Mouse (Mus musculus): ENCODE results near the gene Edc3. TPM values are rescaled to one million over a fixed set of nuclear protein-coding genes. Genes with fewer than 3 reads are reported as not detected.

The Edc3 gene
- polyA plus RNA-seq, 1 experiment from 2014 or later: 22.1 TPM

- Histone ChIP-seq H3K4me1 (ENCODE audit: control insufficient read depth, insufficient read depth, low read length) (no peaks in the 10 kb centered on the region), H3K27ac (replicated peaks; ENCODE audit: low read depth, low read length) (no peak overlapping the region), H3K4me3 (ENCODE audit: low read depth, low read length) (no peak overlapping the region), H3K9ac (ENCODE audit: low read depth, low read length) (no peak overlapping the region), H3K4me2 (ENCODE audit: low read depth, low read length) (no peak overlapping the region), H3K36me3 (ENCODE audit: control insufficient read depth, insufficient read depth, low read length) (no peaks in the 10 kb centered on the region), H3K27me3 (replicated peaks; ENCODE audit: control insufficient read depth, insufficient read depth, low read length) (no peaks in the 10 kb centered on the region), H3K9me3 (ENCODE audit: control insufficient read depth, low read length) (no peaks in the 10 kb centered on the region)
- 24% methylated on average over 1 of the region's 1 CpGs for WGBS
- DNase-seq (ENCODE audit: low spot score) (no peak), ATAC-seq (ENCODE audit: low read depth) (no peak)
Observed at GRCm38 (mm10) chr9:57668277-57668676, 40.1 kb upstream of the Edc3 start.

- H3K4me3 ChIP-seq (ENCODE audit: low read depth, low read length): no peak overlapping the region
- no peaks in the 10 kb centered on the region for H3K36me3 ChIP-seq (ENCODE audit: control insufficient read depth, insufficient read depth, low read length)
- no peaks in the 10 kb centered on the region for H3K9me3 ChIP-seq (ENCODE audit: control insufficient read depth, low read length)
- no peak overlapping the region for H3K9ac ChIP-seq (ENCODE audit: low read depth, low read length)
- no peaks in the 10 kb centered on the region for H3K27me3 ChIP-seq (replicated peaks; ENCODE audit: control insufficient read depth, insufficient read depth, low read length)
- no peaks in the 10 kb centered on the region for H3K4me1 ChIP-seq (ENCODE audit: control insufficient read depth, insufficient read depth, low read length)
- DNase-seq (ENCODE audit: low spot score): no peak
- no peak overlapping the region for H3K27ac ChIP-seq (replicated peaks; ENCODE audit: low read depth, low read length)
- WGBS: 76% methylated on average over 3 of the region's 3 CpGs
- no peak overlapping the region for H3K4me2 ChIP-seq (ENCODE audit: low read depth, low read length)
- ATAC-seq (ENCODE audit: low read depth): no peak
Observed at GRCm38 (mm10) chr9:57669566-57669965, 38.8 kb upstream of the Edc3 start.

GRCm38 (mm10) chr9:57671037-57671436 lies 37.3 kb upstream of the Edc3 start:
- H3K9me3 ChIP-seq (ENCODE audit: control insufficient read depth, low read length): no peaks in the 10 kb centered on the region

GRCm38 (mm10) chr9:57671500-57671899 lies 36.8 kb upstream of the Edc3 start:
- no peak overlapping the region for H3K9ac ChIP-seq (ENCODE audit: low read depth, low read length)
- no peaks in the 10 kb centered on the region for H3K27me3 ChIP-seq (replicated peaks; ENCODE audit: control insufficient read depth, insufficient read depth, low read length)
- DNase-seq (ENCODE audit: low spot score) (no peak), ATAC-seq (ENCODE audit: low read depth) (no peak)
- H3K4me2 ChIP-seq (ENCODE audit: low read depth, low read length): no peak overlapping the region
- no peaks in the 10 kb centered on the region for H3K36me3 ChIP-seq (ENCODE audit: control insufficient read depth, insufficient read depth, low read length)
- no peak overlapping the region for H3K4me3 ChIP-seq (ENCODE audit: low read depth, low read length)
- H3K4me1 ChIP-seq (ENCODE audit: control insufficient read depth, insufficient read depth, low read length): no peaks in the 10 kb centered on the region
- 68% methylated on average over 5 of the region's 5 CpGs for whole genome bisulfite sequencing
- H3K9me3 ChIP-seq (ENCODE audit: control insufficient read depth, low read length): no peaks in the 10 kb centered on the region
- no peak overlapping the region for H3K27ac ChIP-seq (replicated peaks; ENCODE audit: low read depth, low read length)

More at GRCm38 (mm10) chr9:57671037-57671436, 37.3 kb upstream of the Edc3 start:
- Histone ChIP-seq H3K4me1 (ENCODE audit: control insufficient read depth, insufficient read depth, low read length) (no peaks in the 10 kb centered on the region), H3K9ac (ENCODE audit: low read depth, low read length) (no peak overlapping the region), H3K27ac (replicated peaks; ENCODE audit: low read depth, low read length) (no peak overlapping the region), H3K27me3 (replicated peaks; ENCODE audit: control insufficient read depth, insufficient read depth, low read length) (no peaks in the 10 kb centered on the region), H3K4me2 (ENCODE audit: low read depth, low read length) (no peak overlapping the region), H3K4me3 (ENCODE audit: low read depth, low read length) (no peak overlapping the region), H3K36me3 (ENCODE audit: control insufficient read depth, insufficient read depth, low read length) (no peaks in the 10 kb centered on the region)
- WGBS: 91% methylated on average over 4 of the region's 4 CpGs
- DNase-seq (ENCODE audit: low spot score): no peak
- ATAC-seq (ENCODE audit: low read depth): no peak

- Histone ChIP-seq H3K27ac (replicated peaks; ENCODE audit: low read depth, low read length) (no peak overlapping the region), H3K27me3 (replicated peaks; ENCODE audit: control insufficient read depth, insufficient read depth, low read length) (no peaks in the 10 kb centered on the region), H3K4me3 (ENCODE audit: low read depth, low read length) (no peak overlapping the region), H3K4me1 (ENCODE audit: control insufficient read depth, insufficient read depth, low read length) (no peaks in the 10 kb centered on the region), H3K4me2 (ENCODE audit: low read depth, low read length) (no peak overlapping the region), H3K9ac (ENCODE audit: low read depth, low read length) (no peak overlapping the region), H3K36me3 (ENCODE audit: control insufficient read depth, insufficient read depth, low read length) (no peaks in the 10 kb centered on the region), H3K9me3 (ENCODE audit: control insufficient read depth, low read length) (no peaks in the 10 kb centered on the region)
- WGBS: 81% methylated on average over 10 of the region's 10 CpGs
- ATAC-seq (ENCODE audit: low read depth) (no peak), DNase-seq (ENCODE audit: low spot score) (no peak)
Observed at GRCm38 (mm10) chr9:57681411-57681810, 26.9 kb upstream of the Edc3 start.

GRCm38 (mm10) chr9:57683520-57683919 lies 24.8 kb upstream of the Edc3 start, which contains the start of gene Cyp1a2:
Gene Cyp1a2 (minus strand): TSS chr9:57683703.
- DNase-seq (ENCODE audit: low spot score) (no peak), ATAC-seq (ENCODE audit: low read depth) (no peak)
- Histone ChIP-seq H3K36me3 (ENCODE audit: control insufficient read depth, insufficient read depth, low read length) (no peaks in the 10 kb centered on the region), H3K27ac (replicated peaks; ENCODE audit: low read depth, low read length) (no peak within 1 kb of the TSS), H3K4me3 (ENCODE audit: low read depth, low read length) (no peak within 1 kb of the TSS), H3K9me3 (ENCODE audit: control insufficient read depth, low read length) (no peaks in the 10 kb centered on the region), H3K9ac (ENCODE audit: low read depth, low read length) (no peak within 1 kb of the TSS), H3K27me3 (replicated peaks; ENCODE audit: control insufficient read depth, insufficient read depth, low read length) (no peaks in the 10 kb centered on the region), H3K4me2 (ENCODE audit: low read depth, low read length) (no peak within 1 kb of the TSS), H3K4me1 (ENCODE audit: control insufficient read depth, insufficient read depth, low read length) (no peaks in the 10 kb centered on the region)
- 68% methylated on average over 5 of the region's 5 CpGs for WGBS

- H3K4me2 ChIP-seq (ENCODE audit: low read depth, low read length): no peak overlapping the region
- no peaks in the 10 kb centered on the region for H3K4me1 ChIP-seq (ENCODE audit: control insufficient read depth, insufficient read depth, low read length)
- DNase-seq (ENCODE audit: low spot score) (no peak), ATAC-seq (ENCODE audit: low read depth) (no peak)
- WGBS: 92% methylated on average over 5 of the region's 5 CpGs
- H3K9ac ChIP-seq (ENCODE audit: low read depth, low read length): no peak overlapping the region
- no peaks in the 10 kb centered on the region for H3K36me3 ChIP-seq (ENCODE audit: control insufficient read depth, insufficient read depth, low read length)
- H3K27me3 ChIP-seq (replicated peaks; ENCODE audit: control insufficient read depth, insufficient read depth, low read length): no peaks in the 10 kb centered on the region
- no peak overlapping the region for H3K27ac ChIP-seq (replicated peaks; ENCODE audit: low read depth, low read length)
- no peak overlapping the region for H3K4me3 ChIP-seq (ENCODE audit: low read depth, low read length)
- H3K9me3 ChIP-seq (ENCODE audit: control insufficient read depth, low read length): no peaks in the 10 kb centered on the region
Observed at GRCm38 (mm10) chr9:57686011-57686410, 22.3 kb upstream of the Edc3 start.

- Histone ChIP-seq H3K4me3 (ENCODE audit: low read depth, low read length) (no peak within 1 kb of the TSS), H3K27me3 (replicated peaks; ENCODE audit: control insufficient read depth, insufficient read depth, low read length) (no peaks in the 10 kb centered on the region), H3K9me3 (ENCODE audit: control insufficient read depth, low read length) (no peaks in the 10 kb centered on the region), H3K9ac (ENCODE audit: low read depth, low read length) (no peak within 1 kb of the TSS), H3K36me3 (ENCODE audit: control insufficient read depth, insufficient read depth, low read length) (no peaks in the 10 kb centered on the region), H3K4me2 (ENCODE audit: low read depth, low read length) (no peak within 1 kb of the TSS), H3K27ac (replicated peaks; ENCODE audit: low read depth, low read length) (no peak within 1 kb of the TSS), H3K4me1 (ENCODE audit: control insufficient read depth, insufficient read depth, low read length) (no peaks in the 10 kb centered on the region)
- 84% methylated on average over 2 of the region's 2 CpGs for WGBS
- DNase-seq (ENCODE audit: low spot score): no peak
- ATAC-seq (ENCODE audit: low read depth): no peak
Observed at GRCm38 (mm10) chr9:57687751-57688150, 20.6 kb upstream of the Edc3 start, which contains the start of gene Cyp1a1. Gene Cyp1a1 (plus strand): TSS chr9:57687928.

- Histone ChIP-seq H3K9ac (ENCODE audit: low read depth, low read length) (no peak overlapping the region), H3K4me1 (ENCODE audit: control insufficient read depth, insufficient read depth, low read length) (no peaks in the 10 kb centered on the region), H3K36me3 (ENCODE audit: control insufficient read depth, insufficient read depth, low read length) (no peaks in the 10 kb centered on the region), H3K4me2 (ENCODE audit: low read depth, low read length) (no peak overlapping the region), H3K27ac (replicated peaks; ENCODE audit: low read depth, low read length) (no peak overlapping the region), H3K9me3 (ENCODE audit: control insufficient read depth, low read length) (no peaks in the 10 kb centered on the region), H3K27me3 (replicated peaks; ENCODE audit: control insufficient read depth, insufficient read depth, low read length) (no peaks in the 10 kb centered on the region), H3K4me3 (ENCODE audit: low read depth, low read length) (no peak overlapping the region)
- DNase-seq (ENCODE audit: low spot score) (no peak), ATAC-seq (ENCODE audit: low read depth) (no peak)
- 38% methylated on average over 2 of the region's 2 CpGs for WGBS
Observed at GRCm38 (mm10) chr9:57688158-57688557, 20.2 kb upstream of the Edc3 start.
